Mouse (Mus musculus): ENCODE data around the gene Thrap3. TPM values are rescaled to one million over a fixed set of nuclear protein-coding genes. Genes with fewer than 3 reads are reported as not detected.

Thrap3 gene
- polyA plus RNA-seq, 1 experiment from 2014 or later, result 255 TPM

DNA sequence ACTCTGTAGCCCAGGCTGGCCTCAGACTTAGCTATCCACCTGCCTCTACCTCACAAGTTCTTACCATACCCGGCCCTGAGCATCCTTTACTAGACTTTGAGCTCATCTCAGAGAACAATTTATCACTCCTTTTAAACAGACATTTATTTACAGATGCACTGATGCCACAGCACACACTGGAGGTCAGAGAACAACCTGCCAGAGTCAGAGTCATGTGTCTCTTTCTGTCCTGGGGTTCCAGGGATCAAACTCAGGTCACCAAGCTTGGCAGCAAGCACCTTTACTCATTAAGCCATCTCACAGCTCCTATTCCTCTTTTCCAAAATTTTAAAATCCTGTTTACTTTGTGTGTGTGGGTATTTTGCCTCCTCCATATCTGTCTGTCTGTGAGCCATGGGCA, 2.8 kb upstream of the Thrap3 start:
- H3K27me3 ChIP-seq, result no peaks in the 10 kb centered on the region
- no peak overlapping the region for H3K4me3 ChIP-seq
- ATAC-seq (ENCODE audit: low FRiP score), result no peak
- H3K36me3 ChIP-seq, result no peaks in the 10 kb centered on the region
- 61% methylated on average over 1 of the region's 1 CpGs for WGBS
- no peak overlapping the region for H3K4me2 ChIP-seq (replicated peaks)
- H3K9ac ChIP-seq, result no peak overlapping the region
- peaks cover 16% of the 10 kb centered on the region for H3K4me1 ChIP-seq
- H3K27ac ChIP-seq, result no peak overlapping the region
- no peaks in the 10 kb centered on the region for H3K9me3 ChIP-seq (replicated peaks)

DNA sequence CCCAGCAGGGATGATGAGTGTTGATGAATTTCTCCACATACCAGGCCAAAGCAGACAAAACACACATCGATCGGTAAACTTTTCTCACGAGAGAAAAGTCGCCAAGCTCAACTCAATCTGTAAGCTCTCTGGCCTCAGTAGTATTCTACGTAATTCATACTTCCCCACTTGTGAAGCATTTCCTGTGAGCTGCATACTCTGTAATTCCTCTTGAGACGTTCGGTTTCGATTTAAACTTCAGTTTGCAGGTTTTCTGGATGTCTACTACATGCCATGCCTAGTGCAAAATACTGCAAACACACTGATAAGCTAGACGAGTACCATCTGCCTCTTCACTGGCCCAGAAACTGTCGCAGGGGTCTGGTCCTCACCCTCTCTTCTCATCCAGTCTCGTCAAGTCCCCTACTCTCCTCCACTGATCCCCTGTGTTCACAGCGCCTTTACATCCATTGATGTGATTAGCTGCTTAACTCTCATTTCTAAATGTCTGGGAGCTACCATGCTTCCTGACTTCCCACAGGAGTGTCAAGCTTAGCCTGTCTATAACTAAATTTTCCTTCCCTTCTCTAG, 2.2 kb upstream of the Thrap3 start:
- Histone ChIP-seq H3K9me3 (replicated peaks) (no peaks in the 10 kb centered on the region), H3K9ac (no peak overlapping the region), H3K36me3 (no peaks in the 10 kb centered on the region), H3K4me2 (replicated peaks) (no peak overlapping the region), H3K4me1 (peaks cover 22% of the 10 kb centered on the region), H3K4me3 (no peak overlapping the region), H3K27ac (no peak overlapping the region), H3K27me3 (no peaks in the 10 kb centered on the region)
- no peak for ATAC-seq (ENCODE audit: low FRiP score)
- WGBS, result 87% methylated on average over 12 of the region's 12 CpGs

DNA sequence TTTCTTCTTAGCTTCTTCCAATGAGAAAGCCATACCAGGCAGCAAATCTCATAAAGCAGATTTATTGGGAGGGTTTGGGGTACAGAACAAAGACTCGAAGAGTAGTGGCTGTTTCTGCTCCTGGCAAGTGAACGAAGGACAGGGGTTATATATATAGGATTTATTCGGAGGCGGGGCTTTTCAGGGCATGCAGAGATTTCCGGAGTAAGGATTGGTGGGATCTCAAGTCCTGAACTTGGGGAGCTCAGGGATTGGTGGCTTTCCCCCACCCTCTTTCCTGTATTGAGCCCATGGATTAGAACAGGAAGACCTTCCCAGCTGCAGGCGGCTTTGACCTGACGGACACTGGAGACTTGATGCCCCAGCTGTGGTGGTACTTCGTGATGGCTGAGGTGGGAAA, 1.5 kb upstream of the Thrap3 start:
- no peak overlapping the region for H3K9ac ChIP-seq
- H3K9me3 ChIP-seq (replicated peaks), result no peaks in the 10 kb centered on the region
- no peak overlapping the region for H3K4me2 ChIP-seq (replicated peaks)
- no peak overlapping the region for H3K4me3 ChIP-seq
- peaks cover 24% of the 10 kb centered on the region for H3K4me1 ChIP-seq
- H3K27ac ChIP-seq, result 0 out of 2 replicates have a peak overlapping the region, but pooled peaks have one; percentile 94
- H3K27me3 ChIP-seq, result no peaks in the 10 kb centered on the region
- no peaks in the 10 kb centered on the region for H3K36me3 ChIP-seq
- no peak for ATAC-seq (ENCODE audit: low FRiP score)
- WGBS, result 86% methylated on average over 8 of the region's 8 CpGs

DNA sequence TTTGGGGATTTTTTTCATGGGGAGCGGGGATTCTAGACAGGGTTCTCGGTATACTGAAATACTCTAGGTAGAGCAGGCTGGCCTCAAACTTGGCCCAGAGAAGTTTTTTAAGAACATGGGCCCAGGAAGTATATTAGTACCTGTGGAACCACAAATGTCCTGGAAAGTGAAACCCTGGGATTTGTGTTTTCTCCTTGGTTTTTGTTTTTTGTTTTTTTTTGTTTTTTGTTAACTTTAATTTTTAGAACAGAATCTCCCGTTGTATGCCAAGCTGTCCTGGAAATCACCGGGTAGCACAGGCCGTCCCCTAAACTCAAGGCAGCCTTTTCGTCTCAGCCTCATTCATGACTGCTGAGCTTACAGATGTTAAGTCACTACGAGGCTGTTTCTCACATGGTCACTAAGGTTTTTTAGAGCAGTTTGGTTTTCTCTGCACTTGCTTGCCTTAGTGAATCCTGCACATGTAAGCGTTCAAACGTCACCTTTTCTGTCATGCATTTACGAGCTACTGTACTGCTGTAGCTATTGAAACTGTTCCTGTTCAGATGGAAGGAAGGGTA, 856 bp upstream of the Thrap3 start:
- Histone ChIP-seq H3K27me3 (no peaks in the 10 kb centered on the region), H3K36me3 (no peaks in the 10 kb centered on the region), H3K9ac (peak overlapping the region; percentile 55), H3K27ac (peak overlapping the region; percentile 94), H3K4me1 (peaks cover 24% of the 10 kb centered on the region), H3K4me2 (replicated peaks) (peak overlapping the region; percentile 72), H3K9me3 (replicated peaks) (no peaks in the 10 kb centered on the region), H3K4me3 (peak overlapping the region; percentile 71)
- no peak for ATAC-seq (ENCODE audit: low FRiP score)
- 79% methylated on average over 10 of the region's 10 CpGs for WGBS

DNA sequence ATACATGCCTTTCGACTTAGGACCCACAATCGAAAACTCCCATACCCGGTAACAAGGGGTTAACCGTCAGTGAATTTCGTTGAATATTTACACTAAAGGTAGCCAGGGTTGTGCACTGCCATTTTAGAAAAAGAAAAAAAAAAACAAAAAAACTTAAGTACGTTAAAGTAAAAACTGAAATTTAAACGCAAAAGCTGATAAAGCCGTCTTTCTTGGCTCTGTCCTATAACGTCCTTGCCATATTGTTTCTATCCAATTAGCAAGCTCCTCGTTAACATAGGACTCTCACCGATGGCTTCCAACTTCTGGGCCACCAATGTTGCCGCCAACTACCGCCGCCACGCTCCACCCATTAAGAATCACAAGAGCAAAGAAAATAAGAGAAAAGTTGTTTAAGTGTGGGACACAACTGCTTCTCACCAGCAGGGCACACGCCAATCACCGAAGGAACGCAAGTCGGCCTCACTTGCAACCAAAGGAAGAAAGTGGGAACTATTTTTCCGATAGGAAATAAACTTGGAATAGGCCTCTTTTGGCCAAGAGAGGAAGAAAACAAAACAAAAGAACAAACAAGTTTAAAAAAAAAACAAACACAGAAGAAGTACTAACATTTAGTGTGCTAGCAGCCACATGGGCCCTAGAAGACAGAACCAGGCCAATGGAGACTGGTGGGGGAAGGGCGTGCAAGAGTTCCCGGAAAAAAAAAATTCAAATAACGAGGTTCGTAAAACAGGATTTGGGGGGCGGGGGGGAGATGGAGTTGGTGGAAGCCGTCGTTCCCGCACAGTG, 852 bp downstream of the Thrap3 start:
- WGBS, result 2% methylated on average over 28 of the region's 28 CpGs
- Histone ChIP-seq H3K4me1 (peaks cover 24% of the 10 kb centered on the region), H3K4me2 (replicated peaks) (peak overlapping the region; percentile 72), H3K4me3 (peak overlapping the region; percentile 71), H3K9ac (peak overlapping the region; percentile 85), H3K36me3 (no peaks in the 10 kb centered on the region), H3K9me3 (replicated peaks) (no peaks in the 10 kb centered on the region), H3K27me3 (no peaks in the 10 kb centered on the region), H3K27ac (peak overlapping the region; percentile 94)
- no peak for ATAC-seq (ENCODE audit: low FRiP score)

DNA sequence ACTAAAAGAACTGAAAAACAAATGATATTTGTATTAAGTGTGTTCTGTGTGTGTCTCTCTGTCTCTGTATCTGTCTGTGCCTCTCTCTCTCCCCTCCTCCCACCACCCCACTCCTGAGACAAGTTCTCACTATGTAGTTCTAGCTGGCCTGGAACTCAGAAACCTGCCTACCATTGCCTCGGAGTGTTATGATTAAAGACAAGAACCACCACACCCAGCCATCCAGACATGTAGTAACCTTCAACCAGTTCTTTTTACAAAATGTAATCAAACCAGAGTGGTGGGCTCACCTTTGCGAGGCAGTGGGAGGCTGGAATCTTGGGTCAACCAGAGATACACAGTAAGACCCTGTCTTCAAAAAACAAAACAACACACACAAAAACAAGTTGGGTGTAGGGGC, 1.9 kb downstream of the Thrap3 start:
- Histone ChIP-seq H3K27ac (no peak overlapping the region), H3K4me3 (peak overlapping the region; percentile 71), H3K27me3 (no peaks in the 10 kb centered on the region), H3K9me3 (replicated peaks) (no peaks in the 10 kb centered on the region), H3K36me3 (no peaks in the 10 kb centered on the region), H3K4me2 (replicated peaks) (peak overlapping the region; percentile 72), H3K9ac (peak overlapping the region; percentile 85), H3K4me1 (peaks cover 24% of the 10 kb centered on the region)
- WGBS, result 81% methylated on average over 2 of the region's 2 CpGs
- no peak for ATAC-seq (ENCODE audit: low FRiP score)

DNA sequence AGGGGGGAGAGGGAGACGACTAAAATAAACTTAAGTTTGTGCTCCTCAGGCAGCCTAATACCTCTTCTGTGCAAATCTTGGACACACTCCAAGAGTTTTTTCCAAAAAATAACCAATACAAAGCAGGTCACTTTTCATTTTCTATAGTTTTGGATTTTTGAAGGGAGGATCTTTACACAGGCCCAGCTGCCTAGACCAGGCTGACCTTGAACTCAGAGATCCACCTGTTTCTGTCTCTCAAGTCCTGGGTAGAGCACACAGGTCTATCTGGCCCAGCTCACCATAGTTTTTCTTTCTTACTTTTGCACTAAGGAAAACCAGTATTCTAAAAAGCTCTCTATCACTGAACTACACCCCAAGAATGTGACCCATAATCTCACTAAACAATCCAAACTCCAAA, 2.5 kb downstream of the Thrap3 start:
- ATAC-seq (ENCODE audit: low FRiP score), result no peak
- 83% methylated on average over 1 of the region's 1 CpGs for WGBS

DNA sequence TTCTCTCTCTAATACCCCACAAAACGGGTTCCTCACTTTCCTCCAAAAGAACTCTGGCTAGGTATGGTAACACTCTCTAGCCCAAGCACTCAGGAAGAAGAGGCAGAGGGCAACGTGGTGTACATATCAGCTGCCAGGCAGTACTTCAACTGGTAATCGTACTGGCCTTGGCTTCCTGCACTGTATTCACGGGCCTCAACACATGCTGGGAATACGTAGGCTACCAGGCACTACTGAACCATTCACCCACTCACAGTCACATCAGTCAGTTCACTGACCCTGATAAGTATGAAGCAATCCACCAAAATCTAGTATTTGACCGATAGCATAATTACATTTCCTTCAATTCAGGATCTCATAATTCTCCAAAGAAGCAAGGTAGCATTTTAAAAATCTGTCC, 3.0 kb downstream of the Thrap3 start:
- Histone ChIP-seq H3K4me3 (no peak overlapping the region), H3K27me3 (no peaks in the 10 kb centered on the region), H3K36me3 (peaks cover 3% of the 10 kb centered on the region; the same call in 1 of the 2 replicates), H3K9me3 (replicated peaks) (no peaks in the 10 kb centered on the region), H3K9ac (no peak overlapping the region), H3K4me1 (peaks cover 24% of the 10 kb centered on the region), H3K4me2 (replicated peaks) (peak overlapping the region; percentile 72; the same call in 1 of the 2 replicates), H3K27ac (no peak overlapping the region)
- ATAC-seq (ENCODE audit: low FRiP score), result no peak
- 85% methylated on average over 6 of the region's 6 CpGs for WGBS

More for the DNA sequence above, 2.5 kb downstream of the Thrap3 start:
- Histone ChIP-seq H3K4me3 (0 out of 2 replicates have a peak overlapping the region, but pooled peaks have one; percentile 71), H3K4me1 (peaks cover 24% of the 10 kb centered on the region), H3K9me3 (replicated peaks) (no peaks in the 10 kb centered on the region), H3K9ac (no peak overlapping the region), H3K4me2 (replicated peaks) (peak overlapping the region; percentile 72), H3K36me3 (no peaks in the 10 kb centered on the region), H3K27me3 (no peaks in the 10 kb centered on the region), H3K27ac (no peak overlapping the region)

DNA sequence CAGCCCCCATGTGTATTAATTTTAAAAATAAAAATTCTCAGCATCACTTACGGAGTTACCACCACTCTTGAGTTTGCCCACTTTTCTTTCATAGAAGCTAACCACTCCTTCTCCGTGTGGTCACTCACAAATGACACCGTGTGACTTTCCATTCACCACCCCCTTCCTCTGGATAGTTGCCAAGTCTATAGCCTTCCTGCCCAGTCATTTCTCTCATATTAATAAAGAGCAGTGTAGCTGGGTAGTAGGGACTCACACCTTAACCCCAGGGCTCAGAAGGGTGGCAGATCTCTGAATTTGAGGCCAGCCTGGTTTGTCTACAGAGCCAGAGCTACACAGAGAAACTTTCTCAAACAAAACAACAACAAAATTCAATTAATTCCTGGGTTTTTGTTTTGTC, 5.1 kb downstream of the Thrap3 start:
- Histone ChIP-seq H3K9me3 (replicated peaks) (no peaks in the 10 kb centered on the region), H3K27ac (no peak overlapping the region), H3K36me3 (peaks cover 22% of the 10 kb centered on the region), H3K4me3 (no peak overlapping the region), H3K4me2 (replicated peaks) (no peak overlapping the region), H3K9ac (no peak overlapping the region), H3K4me1 (peaks cover 19% of the 10 kb centered on the region), H3K27me3 (no peaks in the 10 kb centered on the region)
- no peak for ATAC-seq (ENCODE audit: low FRiP score)
- WGBS, result 81% methylated on average over 3 of the region's 3 CpGs

DNA sequence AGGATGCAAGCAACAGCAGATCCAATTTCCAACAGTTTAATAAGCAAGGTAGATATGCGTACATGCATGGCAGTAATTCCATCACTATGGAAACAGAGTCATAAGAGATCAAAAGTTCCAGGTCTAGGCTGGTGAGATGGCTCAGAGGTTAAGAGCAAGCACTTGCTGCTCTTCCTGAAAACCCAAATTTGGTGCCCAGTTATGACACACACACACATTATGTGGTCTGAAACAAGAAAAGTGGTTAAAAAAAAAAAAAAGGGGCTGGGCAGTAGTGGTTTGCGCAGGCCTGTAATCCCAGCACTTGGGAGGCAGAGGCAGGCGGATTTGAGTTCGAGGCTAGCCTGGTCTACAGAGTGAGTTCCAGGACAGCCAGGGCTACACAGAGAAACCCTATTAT, 7.6 kb downstream of the Thrap3 start:
- Histone ChIP-seq H3K4me2 (replicated peaks) (no peak overlapping the region), H3K36me3 (peaks cover 30% of the 10 kb centered on the region), H3K9me3 (replicated peaks) (no peaks in the 10 kb centered on the region), H3K9ac (no peak overlapping the region), H3K27me3 (no peaks in the 10 kb centered on the region), H3K27ac (no peak overlapping the region), H3K4me1 (peaks cover 4% of the 10 kb centered on the region), H3K4me3 (no peak overlapping the region)
- ATAC-seq (ENCODE audit: low FRiP score), result no peak
- 94% methylated on average over 4 of the region's 4 CpGs for WGBS

DNA sequence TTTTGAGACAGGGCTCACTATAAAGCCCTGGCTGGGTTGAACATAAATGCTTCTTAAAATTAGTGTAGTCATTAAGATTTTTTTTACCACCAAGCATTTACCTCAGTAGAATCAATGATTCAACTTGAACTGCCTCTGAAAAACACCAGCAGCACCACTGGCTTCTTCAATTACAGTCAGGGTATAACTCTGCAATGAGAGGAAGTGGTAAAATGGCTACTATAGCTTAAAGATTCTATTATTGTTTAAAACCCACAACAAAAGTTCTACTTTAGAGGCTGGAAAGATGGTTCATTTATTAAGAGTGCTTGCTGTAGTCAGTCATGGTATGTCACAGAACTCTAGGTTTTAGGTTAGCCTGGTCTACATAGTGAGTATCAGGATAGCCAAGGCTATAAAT, 8.3 kb downstream of the Thrap3 start:
- Histone ChIP-seq H3K4me2 (replicated peaks) (no peak overlapping the region), H3K27me3 (no peaks in the 10 kb centered on the region), H3K9ac (no peak overlapping the region), H3K27ac (no peak overlapping the region), H3K4me1 (no peaks in the 10 kb centered on the region), H3K4me3 (no peak overlapping the region), H3K36me3 (peaks cover 30% of the 10 kb centered on the region), H3K9me3 (replicated peaks) (no peaks in the 10 kb centered on the region)
- ATAC-seq (ENCODE audit: low FRiP score), result no peak

DNA sequence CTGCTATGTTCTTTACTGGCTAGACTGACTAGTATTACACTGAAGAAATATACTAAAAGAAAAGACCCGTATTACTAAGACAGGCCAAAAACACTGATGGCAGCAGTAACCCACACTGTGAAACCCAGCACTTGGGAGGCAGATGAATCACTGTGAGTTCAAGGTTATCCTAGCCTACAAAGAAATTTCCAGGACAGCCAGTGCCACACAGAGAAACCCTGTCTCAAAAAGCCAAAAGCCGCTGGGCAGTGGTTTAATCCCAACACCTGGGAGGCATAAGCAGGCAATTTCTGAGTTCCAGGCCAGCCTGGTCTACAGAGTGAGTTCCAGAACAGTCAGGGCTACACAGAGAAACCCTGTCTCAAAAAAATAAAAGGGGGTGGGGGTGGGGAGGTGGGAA, 11.9 kb downstream of the Thrap3 start:
- 91% methylated on average over 2 of the region's 2 CpGs for WGBS
- no peak for ATAC-seq (ENCODE audit: low FRiP score)
- H3K36me3 ChIP-seq, result peaks cover 34% of the 10 kb centered on the region

More for the DNA sequence above, 11.9 kb downstream of the Thrap3 start:
- Histone ChIP-seq H3K9ac (no peak overlapping the region), H3K4me1 (no peaks in the 10 kb centered on the region), H3K4me3 (no peak overlapping the region), H3K27me3 (no peaks in the 10 kb centered on the region), H3K4me2 (replicated peaks) (no peak overlapping the region), H3K27ac (no peak overlapping the region), H3K9me3 (replicated peaks) (no peaks in the 10 kb centered on the region)
